ENCODE assay signal across 8 mouse cellular contexts in genomic region chr7:27596586-27597503, GRCm38 (mm10). TPM values are rescaled to one million over a fixed set of nuclear protein-coding genes. Genes with fewer than 3 reads are reported as not detected.
DNase-seq lines count a peak whose midpoint lies in the region; ATAC-seq lines count a peak whose summit lies in the region.

No protein-coding gene starts in this region.

- peak; percentile 29 for DNase-seq in cerebellum, adult 11 months
- no peak for DNase-seq in cerebellum, adult 8-10 months
- DNase-seq in embryonic facial prominence, embryonic 10.5 days (ENCODE audit: low spot score) = no peak
- peak; percentile 37 for DNase-seq in ovary, postnatal 10 days (ENCODE audit: low spot score)
- no peak for DNase-seq in frontal cortex, adult 2 months (ENCODE audit: extremely low spot score in 1 of 2, low spot score in 1 of 2)
- no peak for DNase-seq in frontal cortex, postnatal 10 days (ENCODE audit: low spot score in 2 of 2)

- no peaks in the 10 kb centered on the region for H3K27me3 ChIP-seq in embryonic facial prominence, embryonic 10.5 days (replicated peaks; ENCODE audit: low read depth, poor library complexity, severe bottlenecking)
- H3K27me3 ChIP-seq in heart, embryonic 16.5 days (ENCODE audit: control insufficient read depth, insufficient read depth, low read length) = no peaks in the 10 kb centered on the region
- H3K27me3 ChIP-seq in limb, embryonic 13.5 days = no peaks in the 10 kb centered on the region

- 66% methylated on average over 10 of the region's 10 CpGs for WGBS in embryonic facial prominence, embryonic 10.5 days
- whole genome bisulfite sequencing in heart, embryonic 16.5 days = 34% methylated on average over 10 of the region's 10 CpGs
- 57% methylated on average over 10 of the region's 10 CpGs for WGBS in limb, embryonic 13.5 days

- H3K9ac ChIP-seq in heart, embryonic 16.5 days (ENCODE audit: low read length) = peak overlapping the region; percentile 59
- H3K9ac ChIP-seq in limb, embryonic 13.5 days = peak overlapping the region; percentile 54

- ATAC-seq in heart, embryonic 16.5 days (replicated peaks; ENCODE audit: extremely low read depth, insufficient read depth, low FRiP score) = no peak
- no peak for ATAC-seq in limb, embryonic 13.5 days (ENCODE audit: low FRiP score, low read depth)

- peak overlapping the region; percentile 37 for H3K4me2 ChIP-seq in heart, embryonic 16.5 days (ENCODE audit: low read depth, low read length)
- H3K4me2 ChIP-seq in limb, embryonic 13.5 days (replicated peaks) = peak overlapping the region; percentile 14; the same call in 1 of the 2 replicates

- no peak overlapping the region for H3K4me3 ChIP-seq in embryonic facial prominence, embryonic 10.5 days
- H3K4me3 ChIP-seq in heart, embryonic 16.5 days (ENCODE audit: low read length) = 0 out of 2 replicates have a peak overlapping the region, but pooled peaks have one; percentile 2
- no peak overlapping the region for H3K4me3 ChIP-seq in limb, embryonic 13.5 days

- H3K36me3 ChIP-seq in embryonic facial prominence, embryonic 10.5 days (replicated peaks) = peaks cover 16% of the 10 kb centered on the region
- no peaks in the 10 kb centered on the region for H3K36me3 ChIP-seq in heart, embryonic 16.5 days (ENCODE audit: control insufficient read depth, insufficient read depth)
- peaks cover 15% of the 10 kb centered on the region for H3K36me3 ChIP-seq in limb, embryonic 13.5 days

- peaks cover 41% of the 10 kb centered on the region for H3K4me1 ChIP-seq in embryonic facial prominence, embryonic 10.5 days
- H3K4me1 ChIP-seq in heart, embryonic 16.5 days (ENCODE audit: control insufficient read depth, insufficient read depth, low read length) = peaks cover 74% of the 10 kb centered on the region
- H3K4me1 ChIP-seq in limb, embryonic 13.5 days = peaks cover 54% of the 10 kb centered on the region

- peak overlapping the region; percentile 67 for H3K27ac ChIP-seq in embryonic facial prominence, embryonic 10.5 days (replicated peaks)
- H3K27ac ChIP-seq in heart, embryonic 16.5 days (ENCODE audit: low read length) = peak overlapping the region; percentile 84
- peak overlapping the region; percentile 70 for H3K27ac ChIP-seq in limb, embryonic 13.5 days

- no peaks in the 10 kb centered on the region for H3K9me3 ChIP-seq in embryonic facial prominence, embryonic 10.5 days
- no peaks in the 10 kb centered on the region for H3K9me3 ChIP-seq in heart, embryonic 16.5 days (replicated peaks; ENCODE audit: control insufficient read depth, low read length)
- H3K9me3 ChIP-seq in limb, embryonic 13.5 days = no peaks in the 10 kb centered on the region

RNA-seq across cellular contexts. Expression of gene Akt2, which starts 5.5 kb away (rescaled TPM):
- 95.3 and 101 TPM in 2 replicates for polyA plus RNA-seq in embryonic facial prominence, embryonic 10.5 days (2016; fragmentation: Nextera tagmentation; extraction: Ambion mirVana)
- 82.3 and 84.0 TPM in 2 replicates for polyA plus RNA-seq in heart, embryonic 16.5 days (2015; fragmentation: Nextera tagmentation; extraction: Ambion mirVana)
- polyA plus RNA-seq in limb, embryonic 13.5 days (2015; fragmentation: Nextera tagmentation; extraction: Ambion mirVana) = 114 and 117 TPM in 2 replicates
- polyA plus RNA-seq in frontal cortex, adult 2 months (2012; rRNA removed) = 114 and 122 TPM in 2 replicates

RNA-seq across cellular contexts. Expression of gene 2310022A10Rik, which starts 43.8 kb away (rescaled TPM):
- 40.8 and 41.1 TPM in 2 replicates for polyA plus RNA-seq in embryonic facial prominence, embryonic 10.5 days (2016; fragmentation: Nextera tagmentation; extraction: Ambion mirVana)
- polyA plus RNA-seq in heart, embryonic 16.5 days (2015; fragmentation: Nextera tagmentation; extraction: Ambion mirVana) = 40.7 and 41.5 TPM in 2 replicates
- polyA plus RNA-seq in limb, embryonic 13.5 days (2015; fragmentation: Nextera tagmentation; extraction: Ambion mirVana) = 34.6 and 37.0 TPM in 2 replicates
- polyA plus RNA-seq in frontal cortex, adult 2 months (2012; rRNA removed) = 32.0 and 32.3 TPM in 2 replicates

RNA-seq across cellular contexts. Expression of gene Pld3, which starts 43.8 kb away (rescaled TPM):
- polyA plus RNA-seq in embryonic facial prominence, embryonic 10.5 days (2016; fragmentation: Nextera tagmentation; extraction: Ambion mirVana) = 40.5 and 41.4 TPM in 2 replicates
- 58.6 and 63.4 TPM in 2 replicates for polyA plus RNA-seq in heart, embryonic 16.5 days (2015; fragmentation: Nextera tagmentation; extraction: Ambion mirVana)
- polyA plus RNA-seq in limb, embryonic 13.5 days (2015; fragmentation: Nextera tagmentation; extraction: Ambion mirVana) = 94.8 and 95.0 TPM in 2 replicates
- polyA plus RNA-seq in frontal cortex, adult 2 months (2012; rRNA removed) = 933 and 972 TPM in 2 replicates

RNA-seq across cellular contexts. Expression of gene Ttc9b, which starts 56.9 kb away (rescaled TPM):
- 1.6 and 1.9 TPM in 2 replicates for polyA plus RNA-seq in embryonic facial prominence, embryonic 10.5 days (2016; fragmentation: Nextera tagmentation; extraction: Ambion mirVana)
- polyA plus RNA-seq in heart, embryonic 16.5 days (2015; fragmentation: Nextera tagmentation; extraction: Ambion mirVana) = 0.07 TPM in 1 of 2 replicates, not detected in the other
- polyA plus RNA-seq in limb, embryonic 13.5 days (2015; fragmentation: Nextera tagmentation; extraction: Ambion mirVana) = 0.10 TPM in 1 of 2 replicates, not detected in the other
- polyA plus RNA-seq in frontal cortex, adult 2 months (2012; rRNA removed) = 139 and 148 TPM in 2 replicates

Comparison
In these comparisons a context has a peak if more than half of its experiments do, and no peak if none do; other contexts are left out.
1. DNase-seq: peak in cerebellum, adult 11 months (single experiment) and ovary, postnatal 10 days (single experiment); none in cerebellum, adult 8-10 months (single experiment), embryonic facial prominence, embryonic 10.5 days (single experiment), frontal cortex, adult 2 months (0 of 2) and frontal cortex, postnatal 10 days (0 of 2).
2. Peak in every context shown above with its lines, with median percentiles within 50 percentile points of each other: H3K27ac ChIP-seq.